Comparison of ENCODE assay signal across 8 mouse cellular contexts in the genomic region with DNA sequence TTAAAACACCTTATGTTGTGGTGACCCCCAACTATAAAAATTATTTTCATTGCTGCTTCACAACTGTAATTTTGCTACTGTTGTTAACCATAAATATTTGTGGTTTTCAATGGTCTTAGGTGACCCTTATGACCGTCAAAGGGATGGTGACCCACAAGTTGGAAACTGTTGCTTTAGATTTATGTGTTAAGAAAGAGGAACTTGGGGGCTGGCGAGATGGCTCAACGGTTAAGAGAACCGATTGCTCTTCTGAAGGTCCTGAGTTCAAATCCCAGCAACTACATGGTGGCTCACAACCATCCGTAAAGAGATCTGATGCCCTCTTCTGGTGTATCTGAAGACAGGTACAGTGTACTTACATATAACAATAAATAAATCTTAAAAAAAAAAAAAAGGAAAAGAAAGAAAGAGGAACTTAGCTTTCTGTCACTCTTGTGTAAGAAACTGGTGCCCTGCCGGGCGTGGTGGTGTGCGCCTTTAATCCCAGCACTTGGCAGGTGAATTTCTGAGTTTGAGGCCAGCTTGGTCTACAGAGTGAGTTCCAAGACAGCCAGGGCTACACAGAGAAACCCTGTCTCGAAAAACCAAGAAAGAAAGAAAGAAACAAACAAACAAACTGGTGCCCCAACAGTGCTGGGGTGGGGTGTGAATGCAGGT. TPM values are rescaled to one million over a fixed set of nuclear protein-coding genes. Genes with fewer than 3 reads are reported as not detected.
DNase-seq lines count a peak whose midpoint lies in the region; ATAC-seq and TF ChIP-seq lines count a peak whose summit lies in the region.
"Not testable (repeated sequence)": the region's sequence is repeated elsewhere in the genome, so short reads cannot be mapped to it uniquely, and the experiment has no call there.
"Had no signal": no experiment of that assay in that cellular context is flagged by ENCODE, and none has a peak within 500 bp of the region (broad histone marks: within the 10 kb centered on the region; RNA-seq: fewer than 3 reads in every experiment).

No protein-coding gene starts in this region.

- H3K9me3 ChIP-seq in erythroblast, embryonic 14.5 days (ENCODE audit: control insufficient read depth, low read length); heart, embryonic 13.5 days; intestine, embryonic 15.5 days; limb, embryonic 14.5 days (ENCODE audit: control insufficient read depth, low read length); neural tube, embryonic 15.5 days (replicated peaks): not testable (repeated sequence)

- H3K4me2 ChIP-seq in heart, embryonic 13.5 days, result peak overlapping the region; percentile 92
- H3K4me2 ChIP-seq in intestine, embryonic 15.5 days (replicated peaks), result peak overlapping the region; percentile 83
- peak overlapping the region; percentile 83 for H3K4me2 ChIP-seq in limb, embryonic 14.5 days (replicated peaks; ENCODE audit: low read depth, low read length, severe bottlenecking)
- peak overlapping the region; percentile 84 for H3K4me2 ChIP-seq in neural tube, embryonic 15.5 days

- not testable (repeated sequence) for TF ChIP-seq POLR2A in limb, embryonic 14.5 days (IDR thresholded peaks at IDR 0.05; ENCODE audit: borderline replicate concordance, extremely low read depth, insufficient read depth, insufficient read length)

- peak overlapping the region; percentile 92 for H3K4me3 ChIP-seq in erythroblast, embryonic 14.5 days (replicated peaks)
- peak overlapping the region; percentile 98 for H3K4me3 ChIP-seq in heart, embryonic 13.5 days
- peak overlapping the region; percentile 95 for H3K4me3 ChIP-seq in intestine, embryonic 15.5 days (replicated peaks)
- H3K4me3 ChIP-seq in limb, embryonic 14.5 days (replicated peaks; ENCODE audit: low read length), result peak overlapping the region; percentile 94
- peak overlapping the region; percentile 97 for H3K4me3 ChIP-seq in macrophage (ENCODE audit: inconsistent target)
- H3K4me3 ChIP-seq in neural tube, embryonic 15.5 days (replicated peaks), result peak overlapping the region; percentile 89

- not testable (repeated sequence) for ATAC-seq in heart, embryonic 13.5 days (ENCODE audit: extremely low read depth, insufficient number of reproducible peaks, low FRiP score, low TSS enrichment); intestine, embryonic 15.5 days; limb, embryonic 14.5 days (ENCODE audit: low FRiP score, low read depth); neural tube, embryonic 15.5 days (ENCODE audit: low FRiP score)

- peak overlapping the region; percentile 86; the same call in 1 of the 2 replicates for H3K27ac ChIP-seq in heart, embryonic 13.5 days (replicated peaks)
- H3K27ac ChIP-seq in intestine, embryonic 15.5 days; limb, embryonic 14.5 days (replicated peaks; ENCODE audit: low read depth, low read length): not testable (repeated sequence)
- peak overlapping the region; percentile 92 for H3K27ac ChIP-seq in macrophage
- peak overlapping the region; percentile 92 for H3K27ac ChIP-seq in neural tube, embryonic 15.5 days (replicated peaks)

- peaks cover 32% of the 10 kb centered on the region for H3K36me3 ChIP-seq in erythroblast, embryonic 14.5 days (ENCODE audit: control insufficient read depth)
- peaks cover 15% of the 10 kb centered on the region for H3K36me3 ChIP-seq in heart, embryonic 13.5 days
- not testable (repeated sequence) for H3K36me3 ChIP-seq in intestine, embryonic 15.5 days; limb, embryonic 14.5 days (ENCODE audit: control insufficient read depth, insufficient read depth, low read length); neural tube, embryonic 15.5 days
- peaks cover 11% of the 10 kb centered on the region; the same call in 1 of the 2 replicates for H3K36me3 ChIP-seq in macrophage (ENCODE audit: inconsistent target)

- WGBS in heart, embryonic 13.5 days, result 74% methylated on average over 9 of the region's 9 CpGs
- WGBS in intestine, embryonic 15.5 days, result 83% methylated on average over 9 of the region's 9 CpGs
- WGBS in limb, embryonic 14.5 days, result 84% methylated on average over 9 of the region's 9 CpGs
- 1% methylated on average over 9 of the region's 9 CpGs for WGBS in macrophage (ENCODE audit: missing documents)
- WGBS in neural tube, embryonic 15.5 days, result 80% methylated on average over 9 of the region's 9 CpGs

- peaks cover 57% of the 10 kb centered on the region for H3K4me1 ChIP-seq in erythroblast, embryonic 14.5 days (ENCODE audit: control insufficient read depth)
- peaks cover 30% of the 10 kb centered on the region for H3K4me1 ChIP-seq in heart, embryonic 13.5 days
- H3K4me1 ChIP-seq in intestine, embryonic 15.5 days (replicated peaks), result peaks cover 20% of the 10 kb centered on the region
- H3K4me1 ChIP-seq in limb, embryonic 14.5 days (ENCODE audit: control insufficient read depth, insufficient read depth, low read length), result not testable (repeated sequence)
- H3K4me1 ChIP-seq in neural tube, embryonic 15.5 days, result peaks cover 54% of the 10 kb centered on the region

- H3K27me3 ChIP-seq in erythroblast, embryonic 14.5 days (ENCODE audit: control insufficient read depth); heart, embryonic 13.5 days (replicated peaks); intestine, embryonic 15.5 days (replicated peaks); limb, embryonic 14.5 days (ENCODE audit: control insufficient read depth, insufficient read depth, low read length); neural tube, embryonic 15.5 days (replicated peaks): not testable (repeated sequence)

- peak overlapping the region; percentile 97 for H3K9ac ChIP-seq in heart, embryonic 13.5 days
- H3K9ac ChIP-seq in intestine, embryonic 15.5 days, result peak overlapping the region; percentile 77; the same call in 1 of the 2 replicates
- H3K9ac ChIP-seq in limb, embryonic 14.5 days (ENCODE audit: low read depth, low read length, severe bottlenecking), result 0 out of 2 replicates have a peak overlapping the region, but pooled peaks have one; percentile 83
- peak overlapping the region; percentile 91 for H3K9ac ChIP-seq in neural tube, embryonic 15.5 days (replicated peaks)

- H3K79me2 ChIP-seq in macrophage (ENCODE audit: inconsistent target), result peaks cover 61% of the 10 kb centered on the region

- DNase-seq in MEL-GATA-1-ER (ENCODE audit: extremely low read depth, low read depth), result peak; percentile 41
- not testable (repeated sequence) for DNase-seq in limb, embryonic 14.5 days (ENCODE audit: low spot score)

RNA-seq across cellular contexts. Expression of a gene that starts 1.1 kb away (rescaled TPM):
- polyA plus RNA-seq in erythroblast, embryonic 14.5 days (2012), result 7.7 and 7.8 TPM in 2 replicates
- polyA plus RNA-seq in heart, embryonic 13.5 days (2015; fragmentation: Nextera tagmentation; extraction: Ambion mirVana), result 58.1 and 60.9 TPM in 2 replicates
- polyA plus RNA-seq in intestine, embryonic 15.5 days (2015; fragmentation: Nextera tagmentation; extraction: Ambion mirVana), result 78.2 and 89.4 TPM in 2 replicates
- polyA plus RNA-seq in limb, embryonic 14.5 days (2012; rRNA removed), result 98.9 and 105 TPM in 2 replicates
- polyA plus RNA-seq in limb, embryonic 14.5 days (2014; fragmentation: Nextera tagmentation; extraction: Ambion mirVana), result 91.2 and 93.2 TPM in 2 replicates
- total RNA-seq in macrophage (2018; cell fraction: chromatin; rRNA removed), result 100 to 1,000 TPM in 6 of 26 experiments, 10 to 100 TPM in 20; 30.8 to 121 (median 85.9) TPM
- total RNA-seq in macrophage (2018; cell fraction: cytosol; rRNA removed), result 100 to 1,000 TPM; 213 to 351 (median 263) TPM
- total RNA-seq in macrophage (2018; cell fraction: nucleus; rRNA removed), result 100 to 1,000 TPM in 22 of 26 experiments, 10 to 100 TPM in 4; 65.3 to 155 (median 120) TPM
- polyA plus RNA-seq in macrophage (2018), result 238 to 301 TPM (median 263 TPM) in 3 replicates
- polyA plus RNA-seq in neural tube, embryonic 15.5 days (2015; fragmentation: Nextera tagmentation; extraction: Ambion mirVana), result 219 and 243 TPM in 2 replicates

RNA-seq across cellular contexts. Expression of a gene that starts 40.4 kb away (rescaled TPM):
- 0.23 and 0.27 TPM in 2 replicates for polyA plus RNA-seq in erythroblast, embryonic 14.5 days (2012)
- 32.1 and 32.5 TPM in 2 replicates for polyA plus RNA-seq in heart, embryonic 13.5 days (2015; fragmentation: Nextera tagmentation; extraction: Ambion mirVana)
- 18.4 and 18.5 TPM in 2 replicates for polyA plus RNA-seq in intestine, embryonic 15.5 days (2015; fragmentation: Nextera tagmentation; extraction: Ambion mirVana)
- polyA plus RNA-seq in limb, embryonic 14.5 days (2012; rRNA removed), result 25.0 and 34.3 TPM in 2 replicates
- polyA plus RNA-seq in limb, embryonic 14.5 days (2014; fragmentation: Nextera tagmentation; extraction: Ambion mirVana), result 18.7 and 22.1 TPM in 2 replicates
- 10 to 100 TPM in 16 of 26 experiments, 1 to 10 TPM in 10; 2.0 to 47.5 (median 12.8) TPM for total RNA-seq in macrophage (2018; cell fraction: chromatin; rRNA removed)
- total RNA-seq in macrophage (2018; cell fraction: cytosol; rRNA removed), result 10 to 100 TPM in 19 of 26 experiments, 1 to 10 TPM in 7; 7.1 to 21.1 (median 11.2) TPM
- total RNA-seq in macrophage (2018; cell fraction: nucleus; rRNA removed), result 10 to 100 TPM in 11 of 26 experiments, 1 to 10 TPM in 15; 4.1 to 36.0 (median 9.4) TPM
- 13.3 to 20.5 TPM (median 14.5 TPM) in 3 replicates for polyA plus RNA-seq in macrophage (2018)
- 34.0 and 37.4 TPM in 2 replicates for polyA plus RNA-seq in neural tube, embryonic 15.5 days (2015; fragmentation: Nextera tagmentation; extraction: Ambion mirVana)

RNA-seq across cellular contexts. Expression of a gene that starts 46.1 kb away (rescaled TPM):
- polyA plus RNA-seq in erythroblast, embryonic 14.5 days (2012), result not detected in 2 replicates
- polyA plus RNA-seq in heart, embryonic 13.5 days (2015; fragmentation: Nextera tagmentation; extraction: Ambion mirVana), result 1.2 and 1.5 TPM in 2 replicates
- polyA plus RNA-seq in intestine, embryonic 15.5 days (2015; fragmentation: Nextera tagmentation; extraction: Ambion mirVana), result 2.7 and 3.0 TPM in 2 replicates
- 3.3 and 6.4 TPM in 2 replicates for polyA plus RNA-seq in limb, embryonic 14.5 days (2012; rRNA removed)
- 1.7 and 2.2 TPM in 2 replicates for polyA plus RNA-seq in limb, embryonic 14.5 days (2014; fragmentation: Nextera tagmentation; extraction: Ambion mirVana)
- total RNA-seq in macrophage (2018; cell fraction: chromatin; rRNA removed), result not detected
- total RNA-seq in macrophage (2018; cell fraction: cytosol; rRNA removed), result under 1 TPM in 1 of 26 experiments, not detected in 25; 0.13 TPM
- total RNA-seq in macrophage (2018; cell fraction: nucleus; rRNA removed), result not detected
- polyA plus RNA-seq in macrophage (2018), result not detected in 3 replicates
- polyA plus RNA-seq in neural tube, embryonic 15.5 days (2015; fragmentation: Nextera tagmentation; extraction: Ambion mirVana), result 1.0 and 1.1 TPM in 2 replicates
- total RNA-seq: neutrophil, adult 5-6 weeks had no signal

Comparison
In these comparisons a context has a peak if more than half of its experiments do, and no peak if none do; other contexts are left out.
1. RNA of a gene that starts 40.4 kb away (polyA plus RNA-seq): 34.0 to 37.4 TPM in neural tube, embryonic 15.5 days, 32.1 to 32.5 TPM in heart, embryonic 13.5 days, 18.7 to 34.3 TPM in limb, embryonic 14.5 days, 13.3 to 20.5 TPM in macrophage and 18.4 to 18.5 TPM in intestine, embryonic 15.5 days; 0.23 to 0.27 TPM in erythroblast, embryonic 14.5 days; every median in the first group is over 10 times any median in the second.
2. Peak in every context shown above with its lines, with median percentiles within 50 percentile points of each other: H3K4me3 ChIP-seq, H3K4me2 ChIP-seq and H3K9ac ChIP-seq.